Mouse (Mus musculus) testis, adult 2 months (tissue): ENCODE measurements around the gene Mast3.

Source experiments
- CTCF ChIP-seq: fragments of 200-500 bp; IDR thresholded peaks from 2 replicates; pipeline ENCODE4 v1.5.1; 2012; ENCODE audit warnings: low read depth, mild to moderate bottlenecking, inconsistent platforms, low read length, moderate library complexity; ENCODE audit not compliant: control insufficient read depth, insufficient read depth, insufficient replicate concordance
- POLR2A ChIP-seq: fragments of 200-500 bp; IDR thresholded peaks from 2 replicates; pipeline ENCODE4 v1.6.1; 2012; ENCODE audit warnings: low read depth, mild to moderate bottlenecking, inconsistent platforms, low read length, moderate library complexity; ENCODE audit not compliant: control insufficient read depth

DNA sequence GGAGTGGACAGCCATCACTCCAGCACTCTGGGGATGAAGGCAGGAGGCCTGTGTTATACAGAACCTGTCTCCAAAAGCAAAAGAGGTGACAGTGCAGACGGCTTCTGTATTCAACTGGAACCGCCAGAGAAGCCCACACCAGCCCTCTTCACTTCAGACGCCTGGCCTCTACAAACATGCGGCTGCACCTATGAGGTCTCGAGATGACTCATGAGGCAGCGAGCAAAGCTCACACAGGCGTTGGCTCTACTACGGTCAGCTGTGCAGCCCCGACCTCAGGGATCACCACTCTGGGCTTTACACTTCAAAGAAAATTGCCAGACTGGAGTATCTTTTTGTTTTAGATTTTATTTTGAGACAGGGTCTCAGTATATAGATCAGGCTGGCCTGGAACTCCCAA lies 32.0 kb downstream of the Mast3 start:
- TF ChIP-seq POLR2A (no peak), CTCF (no peak)
